Mouse (Mus musculus) kidney, adult 2 months (tissue): ENCODE results near the gene Ism1.

Source experiments
- CTCF ChIP-seq: fragments of 200-500 bp; conservative IDR thresholded peaks from 2 replicates; pipeline ENCODE4 v1.5.1; 2011; ENCODE audit warnings: low read depth, mild to moderate bottlenecking, control low read depth, low read length, moderate library complexity, mixed read lengths; ENCODE audit not compliant: insufficient read depth, insufficient read length
- POLR2A ChIP-seq: fragments of 200-500 bp; IDR thresholded peaks from one replicate; pipeline ENCODE4 v1.6.1; 2011; ENCODE audit warnings: low read depth, low read length, control low read depth

GRCm38 (mm10) chr2:139757456-139757855, 79.5 kb downstream of the Ism1 start:
- TF ChIP-seq POLR2A (no peak), CTCF (no peak)
